Mouse (Mus musculus) ES-E14 (cell line): ENCODE measurements around the gene Trim8. TPM values are rescaled to one million over a fixed set of nuclear protein-coding genes. Genes with fewer than 3 reads are reported as not detected.

Experiments used
- DNase-seq: peaks from one replicate; pipeline ENCODE4 v3.0.0-alpha.2; 2013; ENCODE audit warnings: low read depth, low spot score
- H3K27ac ChIP-seq: 2 replicates; pipeline ENCODE4 v1.5.1; 2012; ENCODE audit warnings: low read depth, mild to moderate bottlenecking, low read length, moderate library complexity, mixed read lengths; ENCODE audit not compliant: poor library complexity, insufficient read depth, severe bottlenecking
- H3K36me3 ChIP-seq: 2 replicates; pipeline ENCODE4 v1.6.1; 2012; ENCODE audit warnings: mild to moderate bottlenecking, low read length, moderate library complexity, mixed read lengths; ENCODE audit not compliant: control insufficient read depth, poor library complexity, insufficient read depth, severe bottlenecking
- H3K4me1 ChIP-seq, 2 experiments: fragments of 150-350 bp in 1 of 2; sonication (generic) in 1 of 2; 2 replicates each; pipeline ENCODE4 v1.6.1; 2012; ENCODE audit warnings: low read length in 2 of 2, mild to moderate bottlenecking in 1 of 2, mixed read lengths in 1 of 2; ENCODE audit not compliant: control insufficient read depth in 2 of 2, insufficient read depth in 2 of 2, poor library complexity in 1 of 2
- H3K4me3 ChIP-seq, 2 experiments: fragments of 150-350 bp in 1 of 2; sonication (generic) in 1 of 2; 2 replicates each; pipeline ENCODE4 v1.5.1; 2012; ENCODE audit warnings: low read length in 2 of 2, low read depth in 1 of 2, mild to moderate bottlenecking in 1 of 2, mixed read lengths in 1 of 2; ENCODE audit not compliant: insufficient read depth in 1 of 2, poor library complexity in 1 of 2, severe bottlenecking in 1 of 2
- H3K9ac ChIP-seq: 2 replicates; pipeline ENCODE4 v1.6.1; 2012; ENCODE audit warnings: low read depth, mild to moderate bottlenecking, low read length, mixed read lengths; ENCODE audit not compliant: poor library complexity, insufficient read depth, severe bottlenecking
- H3K9me3 ChIP-seq: fragments of 150-350 bp; sonication (generic); 2 replicates; pipeline ENCODE4 v1.6.1; 2012; ENCODE audit warnings: low read depth, mild to moderate bottlenecking, low read length; ENCODE audit not compliant: control insufficient read depth, insufficient read depth
- CHD2 ChIP-seq: IDR thresholded peaks from 2 replicates; pipeline ENCODE4 v1.6.1; 2014; ENCODE audit warnings: mild to moderate bottlenecking, low read depth, low read length, inconsistent platforms
- HCFC1 ChIP-seq: IDR thresholded peaks from 2 replicates; pipeline ENCODE4 v1.6.1; 2012; ENCODE audit warnings: low read length, inconsistent platforms, borderline replicate concordance; ENCODE audit not compliant: insufficient read depth
- MAFK ChIP-seq: IDR thresholded peaks from 2 replicates; pipeline ENCODE4 v1.6.1; 2014; ENCODE audit warnings: mild to moderate bottlenecking, low read depth, low read length, inconsistent platforms; ENCODE audit not compliant: insufficient read depth
- ZC3H11A ChIP-seq: IDR thresholded peaks from 2 replicates; pipeline ENCODE4 v1.6.1; 2012; ENCODE audit warnings: low read depth, mild to moderate bottlenecking, inconsistent platforms, low read length, borderline replicate concordance
- ZNF384 ChIP-seq: IDR thresholded peaks from 2 replicates; pipeline ENCODE4 v1.6.1; 2012; ENCODE audit warnings: low read depth, low read length, inconsistent platforms
- in situ Hi-C, 2 experiments: fragments of 600-800 bp; cut with MboI; formaldehyde crosslinking; loops; one replicate each; pipeline ENCODE4 v1.15.1; 2025; ENCODE audit warnings: low sequenced_read_pairs in 2 of 2, inconsistent platforms in 1 of 2; ENCODE audit not compliant: unreplicated experiment in 2 of 2
- total RNA-seq: library from RNA; depleted of rRNA; stranded (reverse); fragments of 300-350 nt; gene quantifications from 2 replicates; pipeline ENCODE4 v1.2.3, GENCODE M21; 2012

Trim8 gene
- total RNA-seq, 1 experiment = 26.1 TPM

- Histone ChIP-seq H3K9me3 (no peaks in the 10 kb centered on the region), H3K9ac (peak overlapping the region; percentile 26; the same call in 1 of the 2 replicates), H3K4me1 (peaks cover 4 to 53% of the 10 kb centered on the region in 2 experiments; a peak in 3 of 4 replicates), H3K4me3 (no peak overlapping the region), H3K27ac (peak overlapping the region; percentile 61; the same call in 1 of the 2 replicates), H3K36me3 (no peaks in the 10 kb centered on the region)
- in situ Hi-C loops = no loop called here
- TF ChIP-seq ZNF384 (no peak), MAFK (no peak), CHD2 (no peak), ZC3H11A (no peak), HCFC1 (no peak)
- DNase-seq = no peak
Measured at GRCm38 (mm10) chr19:46522433-46523044, 21.0 kb downstream of the Trim8 start.

- in situ Hi-C loops = no loop called here
- H3K4me3 ChIP-seq = peak overlapping the region in 1 of 2 experiments; percentile 60; a peak in 1 of 4 replicates
Measured at GRCm38 (mm10) chr19:46523131-46523479, 21.6 kb downstream of the Trim8 start.

GRCm38 (mm10) chr19:46523480-46524151 lies 22.1 kb downstream of the Trim8 start:
- no peak for DNase-seq
- Histone ChIP-seq H3K4me3 (peak overlapping the region; percentile 40 to 60), H3K36me3 (no peaks in the 10 kb centered on the region), H3K9ac (peak overlapping the region; percentile 36), H3K27ac (peak overlapping the region; percentile 12; the same call in 1 of the 2 replicates), H3K9me3 (no peaks in the 10 kb centered on the region), H3K4me1 (peaks cover 4 to 50% of the 10 kb centered on the region in 2 experiments; a peak in 3 of 4 replicates)
- in situ Hi-C loops = no loop called here
- TF ChIP-seq HCFC1 (no peak), ZNF384 (no peak), CHD2 (no peak), MAFK (no peak), ZC3H11A (no peak)

More at GRCm38 (mm10) chr19:46523131-46523479, 21.6 kb downstream of the Trim8 start:
- H3K27ac ChIP-seq = no peak overlapping the region; the same call in 1 of the 2 replicates
- no peaks in the 10 kb centered on the region for H3K36me3 ChIP-seq
- TF ChIP-seq ZNF384 = no peak
- no peak for TF ChIP-seq HCFC1
- no peak for TF ChIP-seq ZC3H11A
- no peak for TF ChIP-seq MAFK
- TF ChIP-seq CHD2 = no peak
- peak overlapping the region; percentile 24; the same call in 1 of the 2 replicates for H3K9ac ChIP-seq
- no peaks in the 10 kb centered on the region for H3K9me3 ChIP-seq
- H3K4me1 ChIP-seq = peaks cover 4 to 50% of the 10 kb centered on the region in 2 experiments; a peak in 3 of 4 replicates
- DNase-seq = no peak

- in situ Hi-C loops = no loop called here
- H3K9me3 ChIP-seq = no peaks in the 10 kb centered on the region
- no peaks in the 10 kb centered on the region for H3K36me3 ChIP-seq
- H3K9ac ChIP-seq = peak overlapping the region; percentile 36; the same call in 1 of the 2 replicates
- H3K4me1 ChIP-seq = peaks cover 3 to 47% of the 10 kb centered on the region in 2 experiments; a peak in 3 of 4 replicates
- peak overlapping the region; percentile 40 to 60 for H3K4me3 ChIP-seq
- no peak for DNase-seq
- H3K27ac ChIP-seq = peak overlapping the region; percentile 12; the same call in 1 of the 2 replicates
- TF ChIP-seq MAFK = no peak
- TF ChIP-seq CHD2 = no peak
- TF ChIP-seq HCFC1 = no peak
- TF ChIP-seq ZNF384 = no peak
- no peak for TF ChIP-seq ZC3H11A
Measured at GRCm38 (mm10) chr19:46524152-46524544, 22.6 kb downstream of the Trim8 start.
